Mouse (Mus musculus): ENCODE results near the gene Fndc3a. TPM values are rescaled to one million over a fixed set of nuclear protein-coding genes. Genes with fewer than 3 reads are reported as not detected.
A peak's percentile ranks its signal among the peaks of the same experiment; 100 is the strongest.

Gene Fndc3a
- polyA plus RNA-seq (2014; fragmentation: Nextera tagmentation; extraction: Ambion mirVana), result 18.5 and 19.5 TPM in 2 replicates

DNA sequence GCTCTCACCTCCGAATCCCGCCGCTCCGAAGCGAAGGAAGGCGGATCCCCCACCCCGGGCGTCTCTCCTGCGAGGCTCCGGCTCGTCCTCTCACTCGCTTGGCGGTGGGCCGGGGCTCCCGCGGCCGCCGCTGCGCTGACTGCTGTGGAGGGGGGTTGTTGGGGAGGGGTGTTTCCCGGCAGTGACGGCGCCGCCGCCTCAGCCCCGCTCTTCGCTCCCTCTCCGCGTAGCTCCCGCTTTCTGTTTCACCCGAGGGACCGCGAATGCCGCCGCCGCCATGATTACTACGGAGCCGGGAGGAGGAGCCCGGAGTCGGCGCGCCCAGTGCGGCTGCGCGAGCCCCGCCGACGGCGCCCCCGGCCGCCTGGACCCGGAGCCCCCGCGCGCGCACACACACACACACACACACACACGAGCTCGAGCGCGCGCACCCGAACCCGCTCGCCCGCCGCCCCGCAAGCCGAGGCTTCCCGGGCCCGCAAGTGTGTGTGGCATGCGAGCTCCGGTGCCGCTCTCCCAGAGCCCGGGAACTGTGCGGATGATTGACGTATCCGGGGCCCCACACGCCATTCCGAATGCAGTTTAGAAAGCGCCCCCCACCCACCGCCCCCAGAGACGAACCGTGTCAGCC is at the start of gene Fndc3a:
Gene Fndc3a (minus strand): TSS at position 294 of the 631 bp plus-strand sequence.
- Histone ChIP-seq H3K36me3 (ENCODE audit: control insufficient read depth, insufficient read depth, low read length) (no peaks in the 10 kb centered on the region), H3K4me2 (peak within 1 kb of the TSS; percentile 91), H3K4me1 (replicated peaks; ENCODE audit: control insufficient read depth, insufficient read depth, low read length) (peaks cover 8% of the 10 kb centered on the region; the same call in 1 of the 2 replicates), H3K27me3 (replicated peaks; ENCODE audit: control insufficient read depth, insufficient read depth, low read length) (no peaks in the 10 kb centered on the region), H3K4me3 (ENCODE audit: low read depth, low read length) (peak within 1 kb of the TSS; percentile 75), H3K9ac (ENCODE audit: low read depth, low read length) (peak within 1 kb of the TSS; percentile 81), H3K9me3 (ENCODE audit: control insufficient read depth, low read length) (no peaks in the 10 kb centered on the region), H3K27ac (ENCODE audit: low read depth, low read length) (peak within 1 kb of the TSS; percentile 68)
- WGBS, result under 1% methylated on average over 74 of the region's 82 CpGs
- peak; percentile 86 for DNase-seq (ENCODE audit: low spot score)
- ATAC-seq (replicated peaks; ENCODE audit: low FRiP score), result peak; percentile 85

DNA sequence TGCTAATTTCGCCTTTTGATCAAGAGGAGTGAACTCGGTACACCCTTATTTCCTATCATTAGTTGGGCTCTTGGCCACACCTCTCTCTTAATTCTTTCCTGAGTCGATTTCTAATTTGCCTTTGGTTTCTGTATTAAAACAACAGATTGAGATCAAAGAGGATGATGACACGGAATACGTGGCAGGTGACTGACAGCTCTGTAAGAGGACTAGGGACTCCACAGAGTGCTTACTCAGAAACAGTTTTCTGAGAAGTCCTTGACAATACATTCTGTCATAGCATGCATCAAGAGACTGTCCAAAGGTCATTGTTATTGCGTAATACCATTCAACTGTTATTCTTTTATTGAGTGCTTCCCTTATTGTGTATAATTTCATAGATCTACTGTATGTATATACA is 43.1 kb upstream of the Fndc3a start:
- ATAC-seq (replicated peaks; ENCODE audit: low FRiP score), result no peak
- H3K27ac ChIP-seq (ENCODE audit: low read depth, low read length), result no peak overlapping the region
- H3K27me3 ChIP-seq (replicated peaks; ENCODE audit: control insufficient read depth, insufficient read depth, low read length), result no peaks in the 10 kb centered on the region
- no peak overlapping the region for H3K4me2 ChIP-seq
- H3K4me3 ChIP-seq (ENCODE audit: low read depth, low read length), result no peak overlapping the region
- WGBS, result 78% methylated on average over 6 of the region's 6 CpGs
- no peaks in the 10 kb centered on the region for H3K4me1 ChIP-seq (replicated peaks; ENCODE audit: control insufficient read depth, insufficient read depth, low read length)
- DNase-seq (ENCODE audit: low spot score), result no peak
- H3K9ac ChIP-seq (ENCODE audit: low read depth, low read length), result no peak overlapping the region
- no peaks in the 10 kb centered on the region for H3K36me3 ChIP-seq (ENCODE audit: control insufficient read depth, insufficient read depth, low read length)
- H3K9me3 ChIP-seq (ENCODE audit: control insufficient read depth, low read length), result no peaks in the 10 kb centered on the region

DNA sequence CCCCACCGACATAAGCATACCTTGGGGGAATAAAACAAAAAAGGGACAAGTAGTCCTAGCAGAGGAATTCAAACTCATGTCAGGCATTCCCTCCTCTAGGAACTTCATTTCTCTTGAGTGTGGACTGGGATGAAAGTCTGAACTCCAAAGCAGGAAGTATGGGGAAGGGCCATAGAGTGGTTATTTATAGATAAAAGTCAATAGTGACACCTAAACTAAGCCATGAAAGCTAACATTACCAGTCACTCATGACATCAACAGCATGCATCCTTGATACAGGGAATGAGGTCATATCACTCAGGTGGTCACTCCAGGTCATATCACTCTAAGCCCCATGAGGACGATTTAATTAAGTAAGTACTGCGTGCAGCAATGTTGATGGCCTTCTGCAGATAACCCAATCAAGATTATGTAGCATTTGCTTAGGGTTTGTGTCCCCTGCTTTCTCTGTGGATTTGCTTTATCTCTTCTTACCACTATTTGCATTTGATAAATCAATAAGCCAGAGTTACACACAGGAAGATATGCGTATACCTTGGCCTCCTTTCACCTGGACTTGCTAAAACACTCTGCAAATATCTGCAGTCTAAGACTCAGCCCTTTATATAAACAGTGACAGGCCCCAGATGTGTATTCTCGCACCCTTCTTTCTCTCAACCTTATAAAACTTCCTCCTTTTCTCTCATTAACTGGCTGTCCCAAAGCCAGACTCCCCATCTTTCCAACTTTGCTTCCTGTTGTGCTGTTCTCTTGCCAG is 40.8 kb upstream of the Fndc3a start:
- ATAC-seq (replicated peaks; ENCODE audit: low FRiP score), result no peak
- no peaks in the 10 kb centered on the region for H3K27me3 ChIP-seq (replicated peaks; ENCODE audit: control insufficient read depth, insufficient read depth, low read length)
- no peak overlapping the region for H3K4me3 ChIP-seq (ENCODE audit: low read depth, low read length)
- H3K27ac ChIP-seq (ENCODE audit: low read depth, low read length), result no peak overlapping the region
- no peak for DNase-seq (ENCODE audit: low spot score)
- no peak overlapping the region for H3K9ac ChIP-seq (ENCODE audit: low read depth, low read length)
- H3K4me1 ChIP-seq (replicated peaks; ENCODE audit: control insufficient read depth, insufficient read depth, low read length), result no peaks in the 10 kb centered on the region
- H3K4me2 ChIP-seq, result no peak overlapping the region
- no peaks in the 10 kb centered on the region for H3K36me3 ChIP-seq (ENCODE audit: control insufficient read depth, insufficient read depth, low read length)
- WGBS, result 72% methylated on average over 5 of the region's 5 CpGs
- H3K9me3 ChIP-seq (ENCODE audit: control insufficient read depth, low read length), result no peaks in the 10 kb centered on the region

DNA sequence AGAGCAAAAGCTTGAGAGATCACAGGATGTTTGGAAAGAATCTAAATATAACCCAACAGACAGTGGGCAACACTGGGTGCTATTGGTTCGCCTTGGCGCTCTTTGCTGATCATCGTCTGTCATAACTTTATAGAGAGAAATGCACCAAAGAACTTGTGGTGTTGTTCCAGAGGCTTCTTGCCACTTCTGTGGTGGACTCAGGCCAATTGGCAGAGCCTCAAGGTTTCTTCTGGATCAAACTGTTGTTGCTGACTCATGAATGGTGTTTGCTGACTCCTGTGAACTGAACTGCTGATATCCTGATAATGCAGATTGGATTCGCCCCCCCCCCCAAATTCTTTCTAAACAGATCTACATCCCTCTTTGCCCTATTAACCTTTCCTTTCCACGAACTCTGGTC is 38.5 kb upstream of the Fndc3a start:
- no peak for ATAC-seq (replicated peaks; ENCODE audit: low FRiP score)
- WGBS, result 88% methylated on average over 5 of the region's 5 CpGs

DNA sequence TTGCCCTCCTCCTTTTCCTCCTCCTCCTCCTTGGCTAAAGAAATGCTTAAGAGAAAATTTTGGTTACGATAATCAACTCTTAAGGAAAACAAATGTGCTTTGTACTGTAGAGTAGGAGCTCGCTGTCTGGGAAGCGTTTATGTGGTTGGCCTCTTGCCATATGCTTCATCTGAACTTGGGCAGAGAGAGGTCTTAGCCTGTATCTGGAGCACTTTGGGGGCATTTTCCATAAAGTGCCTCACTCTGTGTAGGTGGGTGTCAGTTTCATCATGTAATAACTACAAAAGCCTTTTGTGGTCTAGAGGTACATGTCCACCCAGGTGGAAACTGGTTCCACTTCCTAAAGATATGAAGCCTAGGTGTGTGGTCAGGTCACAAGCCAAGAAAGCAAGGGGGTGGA is 31.9 kb upstream of the Fndc3a start:
- no peak overlapping the region for H3K4me2 ChIP-seq
- H3K9ac ChIP-seq (ENCODE audit: low read depth, low read length), result no peak overlapping the region
- H3K4me3 ChIP-seq (ENCODE audit: low read depth, low read length), result no peak overlapping the region
- ATAC-seq (replicated peaks; ENCODE audit: low FRiP score) (no peak), DNase-seq (ENCODE audit: low spot score) (no peak)
- H3K36me3 ChIP-seq (ENCODE audit: control insufficient read depth, insufficient read depth, low read length), result no peaks in the 10 kb centered on the region
- no peaks in the 10 kb centered on the region for H3K4me1 ChIP-seq (replicated peaks; ENCODE audit: control insufficient read depth, insufficient read depth, low read length)
- 83% methylated on average over 3 of the region's 3 CpGs for WGBS
- no peak overlapping the region for H3K27ac ChIP-seq (ENCODE audit: low read depth, low read length)
- no peaks in the 10 kb centered on the region for H3K27me3 ChIP-seq (replicated peaks; ENCODE audit: control insufficient read depth, insufficient read depth, low read length)
- H3K9me3 ChIP-seq (ENCODE audit: control insufficient read depth, low read length), result no peaks in the 10 kb centered on the region

More for the DNA sequence above, 38.5 kb upstream of the Fndc3a start:
- Histone ChIP-seq H3K27ac (ENCODE audit: low read depth, low read length) (no peak overlapping the region), H3K9me3 (ENCODE audit: control insufficient read depth, low read length) (no peaks in the 10 kb centered on the region), H3K4me1 (replicated peaks; ENCODE audit: control insufficient read depth, insufficient read depth, low read length) (no peaks in the 10 kb centered on the region), H3K4me3 (ENCODE audit: low read depth, low read length) (no peak overlapping the region), H3K9ac (ENCODE audit: low read depth, low read length) (no peak overlapping the region), H3K4me2 (no peak overlapping the region), H3K27me3 (replicated peaks; ENCODE audit: control insufficient read depth, insufficient read depth, low read length) (no peaks in the 10 kb centered on the region), H3K36me3 (ENCODE audit: control insufficient read depth, insufficient read depth, low read length) (no peaks in the 10 kb centered on the region)
- no peak for DNase-seq (ENCODE audit: low spot score)

DNA sequence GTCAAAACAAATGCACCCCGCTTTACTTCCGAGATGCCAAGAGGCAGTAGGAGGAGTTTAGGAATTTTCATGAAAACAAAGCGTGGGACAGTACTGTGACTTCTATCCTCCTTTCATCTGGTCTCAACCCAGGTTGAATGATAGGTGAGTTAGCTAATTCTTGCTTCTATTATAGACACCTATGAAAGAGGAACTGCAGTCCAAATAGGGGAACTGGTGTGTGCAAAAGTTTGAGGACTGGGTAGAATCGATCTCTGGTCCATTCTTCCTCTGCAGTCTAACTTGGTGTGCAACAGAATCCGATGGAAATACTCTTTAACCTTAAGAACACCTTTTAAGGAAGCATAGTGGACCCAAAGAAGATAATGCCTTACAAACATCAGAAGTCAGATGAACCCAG is 30.5 kb upstream of the Fndc3a start:
- H3K36me3 ChIP-seq (ENCODE audit: control insufficient read depth, insufficient read depth, low read length), result no peaks in the 10 kb centered on the region
- H3K27me3 ChIP-seq (replicated peaks; ENCODE audit: control insufficient read depth, insufficient read depth, low read length), result no peaks in the 10 kb centered on the region
- H3K9me3 ChIP-seq (ENCODE audit: control insufficient read depth, low read length), result no peaks in the 10 kb centered on the region
- no peak overlapping the region for H3K4me3 ChIP-seq (ENCODE audit: low read depth, low read length)
- DNase-seq (ENCODE audit: low spot score) (no peak), ATAC-seq (replicated peaks; ENCODE audit: low FRiP score) (no peak)
- no peak overlapping the region for H3K27ac ChIP-seq (ENCODE audit: low read depth, low read length)
- 67% methylated on average over 5 of the region's 5 CpGs for WGBS
- no peak overlapping the region for H3K9ac ChIP-seq (ENCODE audit: low read depth, low read length)
- H3K4me2 ChIP-seq, result no peak overlapping the region
- H3K4me1 ChIP-seq (replicated peaks; ENCODE audit: control insufficient read depth, insufficient read depth, low read length), result no peaks in the 10 kb centered on the region

DNA sequence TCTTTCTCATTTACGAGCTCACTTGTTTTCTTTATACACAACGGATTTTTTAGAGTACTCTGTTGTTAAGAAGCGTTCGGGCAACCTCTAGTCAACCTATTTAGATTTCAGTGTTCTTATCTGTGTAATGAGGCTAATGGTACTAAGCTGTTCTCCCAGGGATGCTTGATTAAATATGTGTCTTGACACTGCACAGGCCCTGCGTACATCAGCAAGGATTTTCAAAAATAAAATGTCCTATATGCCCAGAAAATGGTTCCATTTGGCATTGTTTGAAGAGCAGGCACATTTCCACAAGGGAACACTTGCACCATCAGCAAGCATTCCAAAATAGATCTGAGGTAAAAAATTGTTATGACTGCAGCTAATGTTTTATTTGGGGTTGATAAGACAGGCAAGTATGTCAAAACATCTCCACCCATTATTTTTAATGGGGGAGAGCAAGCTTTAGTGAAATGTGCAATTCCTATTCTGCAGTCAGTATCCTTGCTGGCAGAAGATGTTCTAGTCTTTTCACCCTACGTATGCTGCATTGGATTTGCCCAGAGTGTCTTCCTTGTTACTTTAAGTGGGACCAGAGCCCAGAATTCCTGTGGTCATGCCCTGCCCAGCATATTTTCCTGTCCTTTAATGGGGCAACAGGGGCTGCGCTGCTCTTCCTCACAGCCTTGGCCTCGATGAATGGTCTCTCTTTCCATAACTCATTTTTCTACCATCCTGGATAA is 29.8 kb upstream of the Fndc3a start:
- Histone ChIP-seq H3K27me3 (replicated peaks; ENCODE audit: control insufficient read depth, insufficient read depth, low read length) (no peaks in the 10 kb centered on the region), H3K4me3 (ENCODE audit: low read depth, low read length) (no peak overlapping the region), H3K36me3 (ENCODE audit: control insufficient read depth, insufficient read depth, low read length) (no peaks in the 10 kb centered on the region), H3K9ac (ENCODE audit: low read depth, low read length) (no peak overlapping the region), H3K4me1 (replicated peaks; ENCODE audit: control insufficient read depth, insufficient read depth, low read length) (no peaks in the 10 kb centered on the region), H3K27ac (ENCODE audit: low read depth, low read length) (no peak overlapping the region), H3K9me3 (ENCODE audit: control insufficient read depth, low read length) (no peaks in the 10 kb centered on the region), H3K4me2 (no peak overlapping the region)
- ATAC-seq (replicated peaks; ENCODE audit: low FRiP score), result no peak
- 69% methylated on average over 8 of the region's 8 CpGs for WGBS
- DNase-seq (ENCODE audit: low spot score), result no peak

DNA sequence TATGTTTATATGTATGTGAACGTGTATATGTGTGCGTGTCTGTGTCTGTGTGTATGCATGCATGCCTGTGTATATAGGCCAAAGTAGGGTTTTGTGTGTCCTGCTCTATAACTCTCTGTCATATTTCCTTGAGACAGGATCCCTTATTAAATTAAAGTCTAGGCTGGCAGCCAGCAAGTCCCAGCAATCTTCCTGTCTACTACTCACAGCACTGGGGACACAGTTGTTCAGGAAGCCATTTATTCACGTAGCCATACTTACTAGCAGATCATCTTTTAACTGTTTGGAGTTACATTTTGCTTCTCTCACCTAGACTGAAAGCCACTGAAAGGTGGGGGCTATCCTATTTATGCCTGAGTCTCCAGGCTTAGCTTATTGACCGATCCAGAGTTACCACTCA is 29.0 kb upstream of the Fndc3a start:
- no peaks in the 10 kb centered on the region for H3K9me3 ChIP-seq (ENCODE audit: control insufficient read depth, low read length)
- no peak overlapping the region for H3K4me2 ChIP-seq
- no peaks in the 10 kb centered on the region for H3K4me1 ChIP-seq (replicated peaks; ENCODE audit: control insufficient read depth, insufficient read depth, low read length)
- H3K27me3 ChIP-seq (replicated peaks; ENCODE audit: control insufficient read depth, insufficient read depth, low read length), result no peaks in the 10 kb centered on the region
- no peaks in the 10 kb centered on the region for H3K36me3 ChIP-seq (ENCODE audit: control insufficient read depth, insufficient read depth, low read length)
- H3K27ac ChIP-seq (ENCODE audit: low read depth, low read length), result no peak overlapping the region
- 93% methylated on average over 4 of the region's 4 CpGs for WGBS
- H3K4me3 ChIP-seq (ENCODE audit: low read depth, low read length), result no peak overlapping the region
- DNase-seq (ENCODE audit: low spot score) (no peak), ATAC-seq (replicated peaks; ENCODE audit: low FRiP score) (no peak)
- H3K9ac ChIP-seq (ENCODE audit: low read depth, low read length), result no peak overlapping the region

Data from liver, embryonic 11.5 days (tissue).